Mouse (Mus musculus): ENCODE measurements around the gene Vmn1r132.
"Not testable (repeated sequence)": the region's sequence is repeated elsewhere in the genome, so short reads cannot be mapped to it uniquely, and the experiment has no call there.

Vmn1r132 gene

GRCm38 (mm10) chr7:21613792-21614191 lies at the start of gene Vmn1r132:
Vmn1r132 (plus strand) TSS chr7:21614092.
- DNase-seq (ENCODE audit: low spot score in 2 of 2) = not testable (repeated sequence)
